Mouse (Mus musculus): ENCODE measurements around the gene Myo19.

- TF ChIP-seq GATA1 (IDR thresholded peaks at IDR 0.05; ENCODE audit: low read length) (no peak), TAL1 (IDR thresholded peaks at IDR 0.05; ENCODE audit: low read length) (no peak)
Observed at GRCm38 (mm10) chr11:84939508-84940053, 59.6 kb downstream of the Myo19 start.

Data from erythroblast, embryonic 14.5 days (primary cell).